Mouse (Mus musculus): ENCODE measurements around the gene 9430097D07Rik. TPM values are rescaled to one million over a fixed set of nuclear protein-coding genes. Genes with fewer than 3 reads are reported as not detected.

Gene 9430097D07Rik
- polyA plus RNA-seq, 1 experiment from 2014 or later: not detected

DNA sequence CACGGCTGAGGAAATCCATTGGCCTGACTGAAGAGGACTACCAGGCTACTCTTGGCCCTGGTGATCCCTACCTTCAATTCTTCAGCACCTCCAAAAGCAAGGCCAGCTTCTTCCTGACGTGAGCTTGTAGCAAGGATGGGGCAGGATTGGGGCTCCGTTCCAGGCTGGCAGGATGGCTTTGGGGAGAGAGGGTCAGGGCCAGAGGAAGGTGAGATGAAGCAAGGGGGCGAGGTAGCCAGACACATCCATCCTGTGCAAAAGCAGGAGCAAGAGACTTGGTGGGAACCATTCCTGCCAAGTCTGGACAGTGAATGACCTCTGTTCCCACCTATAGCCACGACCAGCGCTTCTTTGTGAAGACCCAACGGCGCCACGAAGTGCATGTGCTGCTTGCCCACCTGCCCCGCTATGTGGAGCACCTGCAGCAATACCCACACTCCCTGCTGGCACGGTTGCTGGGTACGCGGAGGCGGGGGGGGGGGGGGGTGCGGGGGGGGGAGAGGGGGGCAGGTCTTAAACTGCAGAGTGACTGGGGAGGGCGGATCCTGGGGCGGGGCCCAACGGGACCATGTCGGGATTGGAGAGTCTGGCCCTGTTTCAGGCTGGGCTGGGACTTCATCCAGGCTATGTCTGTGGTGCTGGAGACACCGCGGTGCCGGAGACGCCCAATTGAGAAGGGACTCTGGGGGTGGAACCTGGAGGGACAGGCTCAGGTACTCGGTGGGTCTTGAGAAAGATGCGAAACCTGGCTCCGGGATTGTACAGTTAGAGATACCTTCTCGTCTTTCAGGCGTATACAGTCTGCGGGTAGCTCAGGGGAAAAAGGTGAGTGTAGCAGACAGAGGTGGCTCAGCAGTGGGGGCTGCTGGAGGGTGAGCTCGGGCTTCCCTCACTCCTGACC lies 2.9 kb upstream of the 9430097D07Rik start:
- 44% methylated on average over 24 of the region's 30 CpGs for WGBS (ENCODE audit: insufficient replicate concordance)
- Histone ChIP-seq H3K9ac (no peak overlapping the region), H3K4me3 (replicated peaks) (no peak overlapping the region), H3K36me3 (peaks cover 5% of the 10 kb centered on the region), H3K9me3 (replicated peaks) (no peaks in the 10 kb centered on the region), H3K27me3 (peaks cover 61% of the 10 kb centered on the region), H3K4me2 (no peak overlapping the region), H3K4me1 (replicated peaks) (peaks cover 36% of the 10 kb centered on the region), H3K27ac (no peak overlapping the region)
- DNase-seq (no peak), ATAC-seq (ENCODE audit: low read depth) (no peak)

DNA sequence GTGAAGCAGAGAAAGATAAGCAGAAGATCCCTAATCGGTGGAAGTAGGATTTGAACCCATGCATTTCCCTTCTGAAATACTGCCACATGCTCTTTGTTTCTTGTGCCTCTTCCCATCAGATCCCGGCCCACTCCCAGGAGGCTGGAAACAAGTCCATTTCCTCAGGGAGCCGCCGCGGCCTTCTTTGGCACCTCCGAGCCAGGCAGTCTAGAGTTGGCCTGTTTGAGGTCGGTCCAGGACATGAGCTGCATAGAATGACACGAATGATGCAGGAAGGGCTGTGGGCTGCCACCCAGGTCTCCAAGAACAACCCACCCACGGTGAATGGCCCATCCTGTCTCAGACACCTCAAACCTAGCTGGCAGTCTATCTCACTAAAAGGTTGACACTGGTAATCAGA lies 1.0 kb upstream of the 9430097D07Rik start:
- Histone ChIP-seq H3K27ac (no peak overlapping the region), H3K36me3 (peaks cover 20% of the 10 kb centered on the region), H3K4me2 (no peak overlapping the region), H3K4me3 (replicated peaks) (no peak overlapping the region), H3K4me1 (replicated peaks) (peaks cover 36% of the 10 kb centered on the region), H3K27me3 (peaks cover 56% of the 10 kb centered on the region), H3K9ac (no peak overlapping the region), H3K9me3 (replicated peaks) (no peaks in the 10 kb centered on the region)
- DNase-seq (no peak), ATAC-seq (ENCODE audit: low read depth) (no peak)
- 78% methylated on average over 9 of the region's 9 CpGs for WGBS (ENCODE audit: insufficient replicate concordance)

DNA sequence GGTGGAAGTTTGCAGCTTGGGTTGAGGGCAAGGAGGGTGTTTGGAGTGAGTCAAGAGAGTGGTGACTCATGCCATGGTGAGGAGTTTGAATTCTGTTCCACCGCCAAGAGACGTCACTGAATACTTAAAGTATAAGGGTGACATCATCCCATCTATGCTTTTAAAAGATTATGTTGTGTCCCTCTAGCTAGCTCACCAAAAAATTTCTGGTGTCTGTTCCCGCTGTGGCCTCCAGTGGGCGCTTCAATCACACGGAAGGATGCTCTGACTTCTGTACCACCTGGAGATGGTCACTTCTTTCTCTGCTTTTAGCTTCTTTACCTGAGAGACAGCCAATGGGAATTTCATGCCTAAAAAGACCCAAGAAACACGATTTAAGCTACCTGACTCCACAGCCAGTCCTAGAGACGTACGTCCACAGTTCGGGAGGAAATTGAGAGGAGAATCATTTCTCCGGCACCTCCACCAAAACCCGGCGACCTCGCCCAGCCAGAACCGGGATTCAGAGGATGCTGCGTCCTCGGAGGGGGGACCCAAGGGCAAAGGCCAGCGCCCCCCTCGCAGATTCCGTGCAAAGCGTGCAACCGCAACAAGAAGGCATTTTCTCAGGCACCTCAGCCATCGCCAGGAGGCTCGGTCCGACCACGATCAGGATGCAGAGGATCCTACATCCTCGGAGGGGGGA lies 441 bp downstream of the 9430097D07Rik start:
- DNase-seq (no peak), ATAC-seq (ENCODE audit: low read depth) (no peak)
- Histone ChIP-seq H3K27me3 (peaks cover 50% of the 10 kb centered on the region), H3K9ac (0 out of 2 replicates have a peak overlapping the region, but pooled peaks have one; percentile 26), H3K4me2 (peak overlapping the region; percentile 71), H3K4me1 (replicated peaks) (peaks cover 34% of the 10 kb centered on the region), H3K9me3 (replicated peaks) (no peaks in the 10 kb centered on the region), H3K27ac (no peak overlapping the region), H3K36me3 (peaks cover 20% of the 10 kb centered on the region), H3K4me3 (replicated peaks) (peak overlapping the region; percentile 38)
- WGBS (ENCODE audit: insufficient replicate concordance): 8% methylated on average over 26 of the region's 26 CpGs

DNA sequence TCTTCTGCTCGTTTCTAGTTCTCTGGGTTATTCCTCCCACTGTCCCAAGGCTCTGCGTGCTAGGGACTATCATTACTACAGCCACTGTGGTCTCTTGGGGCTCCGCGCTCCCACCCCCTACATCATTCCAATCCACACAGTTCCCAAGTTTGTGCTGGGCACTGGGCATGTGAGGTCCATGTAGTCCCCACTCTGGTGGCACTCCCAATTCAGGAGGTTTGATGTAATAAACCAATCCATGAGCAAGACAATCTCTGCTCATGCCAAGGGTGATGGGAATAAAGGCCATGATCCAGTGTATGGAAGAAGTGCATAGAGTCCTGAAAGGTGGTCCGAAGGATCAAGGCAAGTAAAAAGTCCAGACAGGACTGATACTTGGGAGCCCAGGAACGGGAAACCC lies 987 bp downstream of the 9430097D07Rik start, which contains the start of gene Pip5kl1:
TSS of gene Pip5kl1 (plus strand) at position 301 of the 400 bp plus-strand sequence.
- WGBS (ENCODE audit: insufficient replicate concordance): 78% methylated on average over 6 of the region's 6 CpGs
- no peaks in the 10 kb centered on the region for H3K9me3 ChIP-seq (replicated peaks)
- ATAC-seq (ENCODE audit: low read depth): no peak

GRCm38 (mm10) chr2:32572196-32572595 lies 3.3 kb downstream of the 9430097D07Rik start:
- Histone ChIP-seq H3K4me1 (replicated peaks) (peaks cover 34% of the 10 kb centered on the region), H3K27me3 (peaks cover 21% of the 10 kb centered on the region), H3K9ac (peak overlapping the region; percentile 87; the same call in 1 of the 2 replicates), H3K36me3 (peaks cover 27% of the 10 kb centered on the region), H3K27ac (no peak overlapping the region), H3K4me3 (replicated peaks) (peak overlapping the region; percentile 90), H3K9me3 (replicated peaks) (no peaks in the 10 kb centered on the region), H3K4me2 (peak overlapping the region; percentile 87)
- no peak for DNase-seq
- no peak for ATAC-seq (ENCODE audit: low read depth)
- 86% methylated on average over 11 of the region's 11 CpGs for WGBS (ENCODE audit: insufficient replicate concordance)

More for the DNA sequence above, 987 bp downstream of the 9430097D07Rik start, which contains the start of gene Pip5kl1:
- Histone ChIP-seq H3K4me2 (peak within 1 kb of the TSS; percentile 71), H3K27me3 (peaks cover 44% of the 10 kb centered on the region), H3K27ac (no peak within 1 kb of the TSS), H3K4me3 (replicated peaks) (peak within 1 kb of the TSS; percentile 38), H3K4me1 (replicated peaks) (peaks cover 34% of the 10 kb centered on the region), H3K9ac (0 out of 2 replicates have a peak within 1 kb of the TSS, but pooled peaks have one; percentile 26), H3K36me3 (peaks cover 20% of the 10 kb centered on the region)
- DNase-seq: no peak

- no peaks in the 10 kb centered on the region for H3K9me3 ChIP-seq (replicated peaks)
- peaks cover 34% of the 10 kb centered on the region for H3K4me1 ChIP-seq (replicated peaks)
- peak within 1 kb of the TSS; percentile 87 for H3K9ac ChIP-seq
- ATAC-seq (ENCODE audit: low read depth): peak; percentile 83
- H3K4me3 ChIP-seq (replicated peaks): peak within 1 kb of the TSS; percentile 90
- peak; percentile 85 for DNase-seq
- WGBS (ENCODE audit: insufficient replicate concordance): under 1% methylated on average over 36 of the region's 36 CpGs
- peak within 1 kb of the TSS; percentile 79 for H3K27ac ChIP-seq
- peaks cover 8% of the 10 kb centered on the region for H3K27me3 ChIP-seq
- H3K4me2 ChIP-seq: peak within 1 kb of the TSS; percentile 87
- peaks cover 27% of the 10 kb centered on the region for H3K36me3 ChIP-seq
Measured at GRCm38 (mm10) chr2:32570698-32571494, 4.6 kb downstream of the 9430097D07Rik start, which contains the start of gene Dpm2. Gene Dpm2, plus strand, starts transcription at chr2:32570858.

DNA sequence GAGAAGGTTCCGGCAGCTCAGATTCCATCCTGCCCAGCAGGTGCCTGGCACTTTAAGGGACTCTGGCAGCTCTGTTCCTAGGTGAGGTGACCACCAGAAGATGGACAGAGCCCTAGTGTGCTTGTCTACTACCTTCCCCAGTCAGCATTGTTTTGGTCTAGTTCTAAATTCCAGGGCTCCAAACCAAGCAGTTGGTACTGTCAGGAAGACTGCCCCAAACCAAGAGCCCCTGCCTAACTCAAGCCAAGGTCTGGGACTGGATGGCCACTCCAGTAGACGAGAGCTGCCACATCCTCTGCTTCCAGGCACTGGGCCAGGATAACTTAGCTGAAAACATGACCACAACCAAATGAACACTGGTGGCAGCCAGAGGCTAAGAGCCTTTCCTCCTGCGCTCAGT lies 6.5 kb downstream of the 9430097D07Rik start:
- Histone ChIP-seq H3K4me3 (replicated peaks) (no peak overlapping the region), H3K4me1 (replicated peaks) (peaks cover 19% of the 10 kb centered on the region), H3K4me2 (no peak overlapping the region), H3K9ac (no peak overlapping the region), H3K36me3 (peaks cover 35% of the 10 kb centered on the region), H3K9me3 (replicated peaks) (no peaks in the 10 kb centered on the region), H3K27me3 (no peaks in the 10 kb centered on the region), H3K27ac (no peak overlapping the region)
- DNase-seq (no peak), ATAC-seq (ENCODE audit: low read depth) (no peak)
- 85% methylated on average over 3 of the region's 3 CpGs for WGBS (ENCODE audit: insufficient replicate concordance)

DNA sequence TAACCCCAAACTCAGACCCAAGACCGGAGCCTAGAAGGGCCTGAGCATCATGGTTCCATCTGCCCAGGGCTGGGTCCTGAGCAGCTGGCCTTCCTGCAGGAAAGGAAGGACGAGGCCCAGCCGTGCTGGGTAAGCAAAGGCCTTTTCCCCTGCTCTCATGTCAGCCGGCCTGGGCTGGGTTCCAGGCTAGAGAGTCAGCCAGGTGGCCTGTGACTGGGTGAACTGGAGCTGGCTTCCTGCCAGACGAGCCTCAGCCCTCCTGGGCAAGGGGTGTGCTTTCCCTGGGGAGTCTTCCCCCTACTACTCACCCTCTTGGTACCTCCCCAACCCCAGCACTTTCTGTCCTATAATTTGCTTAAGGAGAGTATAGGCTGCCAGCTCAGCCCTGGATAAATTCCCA lies 7.3 kb downstream of the 9430097D07Rik start:
- no peak for DNase-seq
- 57% methylated on average over 5 of the region's 5 CpGs for WGBS (ENCODE audit: insufficient replicate concordance)
- H3K4me1 ChIP-seq (replicated peaks): peaks cover 19% of the 10 kb centered on the region

GRCm38 (mm10) chr2:32566536-32567063 lies 8.9 kb downstream of the 9430097D07Rik start:
- no peaks in the 10 kb centered on the region for H3K9me3 ChIP-seq (replicated peaks)
- no peak overlapping the region for H3K27ac ChIP-seq
- no peak for DNase-seq
- H3K27me3 ChIP-seq: no peaks in the 10 kb centered on the region
- H3K4me3 ChIP-seq (replicated peaks): no peak overlapping the region
- WGBS (ENCODE audit: insufficient replicate concordance): 24% methylated on average over 4 of the region's 4 CpGs
- no peak for ATAC-seq (ENCODE audit: low read depth)
- no peak overlapping the region for H3K4me2 ChIP-seq
- H3K9ac ChIP-seq: no peak overlapping the region
- peaks cover 7% of the 10 kb centered on the region for H3K4me1 ChIP-seq (replicated peaks)
- 0 out of 2 replicates have a peak, but pooled peaks cover 16% of the 10 kb centered on the region for H3K36me3 ChIP-seq

More for the DNA sequence above, 7.3 kb downstream of the 9430097D07Rik start:
- Histone ChIP-seq H3K36me3 (peaks cover 28% of the 10 kb centered on the region), H3K9ac (no peak overlapping the region), H3K9me3 (replicated peaks) (no peaks in the 10 kb centered on the region), H3K4me3 (replicated peaks) (no peak overlapping the region), H3K27me3 (no peaks in the 10 kb centered on the region), H3K27ac (no peak overlapping the region), H3K4me2 (no peak overlapping the region)
- ATAC-seq (ENCODE audit: low read depth): no peak

- no peak overlapping the region for H3K4me3 ChIP-seq (replicated peaks)
- DNase-seq: no peak
- 70% methylated on average over 5 of the region's 5 CpGs for WGBS (ENCODE audit: insufficient replicate concordance)
- peaks cover 15% of the 10 kb centered on the region for H3K4me1 ChIP-seq (replicated peaks)
- ATAC-seq (ENCODE audit: low read depth): no peak
- H3K27ac ChIP-seq: no peak overlapping the region
- H3K4me2 ChIP-seq: no peak overlapping the region
- 0 out of 2 replicates have a peak, but pooled peaks cover 3% of the 10 kb centered on the region for H3K36me3 ChIP-seq
- H3K9me3 ChIP-seq (replicated peaks): no peaks in the 10 kb centered on the region
- H3K27me3 ChIP-seq: no peaks in the 10 kb centered on the region
- no peak overlapping the region for H3K9ac ChIP-seq
Measured at GRCm38 (mm10) chr2:32559570-32559969, 15.9 kb downstream of the 9430097D07Rik start.
